Mouse (Mus musculus) neural tube, embryonic 15.5 days (tissue): ENCODE measurements around the gene Fgfr2. TPM values are rescaled to one million over a fixed set of nuclear protein-coding genes. Genes with fewer than 3 reads are reported as not detected.

Experiments
- ATAC-seq: fragments of 200-750 bp; cut with Nextera tagmentation; 2 replicates; pipeline ENCODE4 v1.8.0; 2017; ENCODE audit warnings: mild to moderate bottlenecking, moderate TSS enrichment, moderate library complexity; ENCODE audit not compliant: low FRiP score
- H3K27ac ChIP-seq: fragments of 300-500 bp; sonication (generic); replicated peaks from 2 replicates; pipeline ENCODE4 v1.5.1; 2015; ENCODE audit warnings: mild to moderate bottlenecking, inconsistent platforms
- H3K27me3 ChIP-seq: fragments of 300-500 bp; sonication (generic); replicated peaks from 2 replicates; pipeline ENCODE4 v1.6.1; 2015; ENCODE audit warnings: inconsistent platforms
- H3K36me3 ChIP-seq: fragments of 300-500 bp; sonication (generic); 2 replicates; pipeline ENCODE4 v1.6.1; 2015; ENCODE audit warnings: inconsistent platforms
- H3K4me1 ChIP-seq: fragments of 300-500 bp; sonication (generic); 2 replicates; pipeline ENCODE4 v1.6.1; 2015; ENCODE audit warnings: inconsistent platforms
- H3K4me2 ChIP-seq: fragments of 300-500 bp; sonication (generic); 2 replicates; pipeline ENCODE4 v1.6.1; 2015; ENCODE audit warnings: inconsistent platforms, mild to moderate bottlenecking, moderate library complexity
- H3K4me3 ChIP-seq: fragments of 300-500 bp; sonication (generic); replicated peaks from 2 replicates; pipeline ENCODE4 v1.5.1; 2015; ENCODE audit warnings: mild to moderate bottlenecking, inconsistent platforms
- H3K9ac ChIP-seq: fragments of 300-500 bp; sonication (generic); replicated peaks from 2 replicates; pipeline ENCODE4 v1.6.1; 2015; ENCODE audit warnings: mild to moderate bottlenecking, inconsistent platforms
- H3K9me3 ChIP-seq: fragments of 300-500 bp; sonication (generic); replicated peaks from 2 replicates; pipeline ENCODE4 v1.6.1; 2016; ENCODE audit warnings: inconsistent platforms
- WGBS: fragments of 180-500 bp; shearing (Covaris S2); methylation state at CpG from one replicate; pipeline ENCODE4 v1.1.7; 2015; ENCODE audit warnings: mixed read lengths; 5-methylcytosine and 5-hydroxymethylcytosine counted together
- polyA plus RNA-seq: library from polyadenylated mRNA; unstranded; fragments of >200 nt; fragmentation: Nextera tagmentation; extraction: Ambion mirVana; gene quantifications from 2 replicates; pipeline ENCODE4 v1.2.1, GENCODE M21; 2015

The Fgfr2 gene
- polyA plus RNA-seq, 1 experiment from 2014 or later, result 21.2 TPM

DNA sequence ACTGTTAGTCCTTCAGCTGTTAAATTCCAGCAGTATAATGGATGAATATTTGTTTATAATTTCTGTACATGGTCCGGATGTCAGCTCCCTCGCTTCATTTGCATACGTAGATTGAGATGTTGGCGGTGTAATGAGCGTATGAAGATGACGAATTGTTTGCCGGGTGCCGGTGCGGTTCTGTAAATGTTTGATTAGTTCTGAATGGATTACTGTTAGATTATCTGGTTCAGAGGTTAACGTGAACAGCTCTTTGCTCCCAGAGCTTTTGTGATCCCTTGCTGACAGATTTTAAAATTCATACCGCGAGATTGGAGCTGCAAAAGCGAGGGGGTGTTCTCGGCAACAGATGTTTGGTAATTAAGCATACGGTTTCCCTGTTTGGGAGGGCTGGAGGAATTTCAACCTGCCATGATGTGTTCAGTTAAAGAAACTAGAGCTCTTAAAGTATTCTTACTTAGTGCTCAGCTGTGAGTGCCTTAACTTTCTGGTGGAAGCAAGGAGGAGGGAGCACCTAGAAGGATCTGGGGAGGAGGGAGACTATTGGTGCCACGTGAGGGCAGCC is 1346.9 kb downstream of the Fgfr2 start:
- 53% methylated on average over 16 of the region's 16 CpGs for WGBS
- Histone ChIP-seq H3K27me3 (peaks cover 54% of the 10 kb centered on the region), H3K4me2 (peak overlapping the region; percentile 19; the same call in 1 of the 2 replicates), H3K36me3 (no peaks in the 10 kb centered on the region), H3K4me3 (no peak overlapping the region), H3K9ac (no peak overlapping the region), H3K27ac (no peak overlapping the region), H3K4me1 (peaks cover 43% of the 10 kb centered on the region), H3K9me3 (no peaks in the 10 kb centered on the region)
- ATAC-seq, result no peak

DNA sequence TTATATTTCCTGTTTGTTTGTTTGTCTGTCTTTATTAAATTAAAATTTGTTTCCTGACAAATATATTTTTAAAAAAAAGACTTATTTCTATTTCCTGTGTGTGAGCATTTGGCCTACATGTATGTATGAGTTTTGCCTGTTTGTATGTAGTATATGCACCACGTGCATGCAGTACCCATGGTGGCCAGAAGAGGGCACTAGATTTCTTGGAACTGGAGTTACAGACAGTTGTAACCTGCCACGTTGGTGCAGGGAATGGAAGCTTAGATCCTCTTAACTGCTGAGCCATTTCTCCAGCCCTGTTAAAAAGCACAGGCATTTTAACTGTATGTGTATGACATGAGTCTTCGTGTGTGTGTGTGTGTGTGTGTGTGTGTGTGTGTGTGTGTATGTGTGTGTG is 1365.2 kb downstream of the Fgfr2 start:
- no peak for ATAC-seq
- Histone ChIP-seq H3K4me2 (no peak overlapping the region), H3K4me3 (no peak overlapping the region), H3K9ac (no peak overlapping the region), H3K36me3 (no peaks in the 10 kb centered on the region), H3K4me1 (no peaks in the 10 kb centered on the region), H3K27ac (no peak overlapping the region), H3K9me3 (no peaks in the 10 kb centered on the region), H3K27me3 (no peaks in the 10 kb centered on the region; the same call in 1 of the 2 replicates)
- 93% methylated on average over 3 of the region's 3 CpGs for WGBS

DNA sequence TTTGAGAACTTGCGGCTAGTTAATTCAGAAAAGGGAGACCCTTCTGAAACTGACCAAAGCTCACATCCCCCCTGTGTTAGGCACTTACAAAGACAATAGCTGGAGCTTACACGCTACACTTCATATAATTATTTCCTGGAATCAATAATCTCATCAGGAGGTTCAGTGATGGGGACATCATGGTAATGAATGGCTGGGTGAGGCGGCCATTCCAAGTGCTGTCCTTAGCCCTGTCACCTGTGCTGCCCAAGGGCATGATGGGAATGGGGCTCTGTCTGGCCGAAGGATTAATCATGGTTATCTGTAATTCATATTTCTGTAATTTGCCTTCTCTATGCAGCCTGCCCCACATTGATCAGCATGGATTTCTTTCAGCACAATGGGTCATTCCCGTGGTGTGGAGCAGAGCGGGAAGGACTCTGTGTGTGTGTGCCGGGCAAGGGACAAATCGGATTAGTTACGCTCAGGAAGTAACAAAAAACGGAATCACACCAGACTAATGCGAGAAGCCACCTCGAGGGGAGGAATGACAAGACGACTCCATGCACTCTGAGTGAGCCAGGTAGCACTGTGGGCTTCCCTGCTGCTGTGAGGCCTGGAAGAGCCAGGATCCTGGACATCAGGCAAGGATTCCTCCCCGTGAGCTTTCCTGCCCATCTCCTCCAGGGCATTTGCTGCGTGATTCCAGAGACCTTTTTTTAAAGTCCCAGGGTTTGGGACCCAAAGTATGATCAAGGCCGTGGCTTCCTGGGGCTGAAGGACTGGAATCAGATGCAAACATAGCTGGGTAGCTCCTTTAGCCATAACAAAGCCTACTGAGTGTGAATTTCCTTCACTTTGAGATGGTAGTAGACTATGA is 1375.8 kb downstream of the Fgfr2 start:
- WGBS, result 37% methylated on average over 16 of the region's 16 CpGs
- no peak overlapping the region for H3K4me2 ChIP-seq
- H3K9ac ChIP-seq, result no peak overlapping the region
- ATAC-seq, result no peak
- no peaks in the 10 kb centered on the region for H3K9me3 ChIP-seq
- peaks cover 67% of the 10 kb centered on the region for H3K27me3 ChIP-seq
- H3K36me3 ChIP-seq, result no peaks in the 10 kb centered on the region
- no peak overlapping the region for H3K4me3 ChIP-seq
- H3K27ac ChIP-seq, result no peak overlapping the region
- H3K4me1 ChIP-seq, result peaks cover 17% of the 10 kb centered on the region

DNA sequence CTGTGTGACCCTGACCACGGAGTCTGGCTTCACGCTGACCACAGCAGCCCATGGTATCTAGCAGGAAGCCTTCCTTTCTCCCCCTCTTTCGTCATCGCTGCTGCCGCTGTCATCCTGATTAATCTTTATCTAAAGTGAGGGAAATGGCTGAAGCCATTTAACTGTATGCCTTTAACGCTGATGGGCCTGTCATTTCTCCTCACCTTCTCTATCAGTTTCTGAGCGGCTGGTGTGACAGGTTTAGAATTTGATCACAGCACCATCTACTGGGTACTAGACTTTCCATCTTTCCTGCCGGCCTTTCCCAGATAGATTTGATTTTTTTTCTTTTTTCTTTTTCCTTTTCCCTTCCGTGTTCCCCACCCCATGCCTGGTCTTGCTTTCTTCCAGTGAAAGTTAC is 1376.4 kb downstream of the Fgfr2 start:
- no peaks in the 10 kb centered on the region for H3K9me3 ChIP-seq
- H3K4me2 ChIP-seq, result no peak overlapping the region
- 25% methylated on average over 9 of the region's 9 CpGs for WGBS

DNA sequence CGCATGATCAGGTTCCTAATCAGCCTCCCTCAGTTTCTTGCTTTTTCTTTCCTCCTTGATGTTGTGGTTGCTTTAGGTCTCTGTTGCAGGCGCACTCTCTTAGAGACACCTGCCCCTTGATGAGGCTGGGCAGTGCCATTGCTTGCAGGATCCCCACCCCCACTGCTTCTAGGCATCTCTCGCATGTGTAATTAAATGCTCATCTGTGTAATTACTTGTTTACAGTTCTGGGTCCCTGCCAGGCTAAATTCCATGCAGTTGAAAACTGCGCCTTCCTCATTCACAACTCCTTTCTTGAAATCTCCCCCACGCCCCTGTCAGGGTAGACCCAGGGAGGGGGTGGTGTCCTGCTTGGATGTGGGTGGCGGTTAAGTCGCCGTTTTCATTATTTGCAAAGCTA is 1380.0 kb downstream of the Fgfr2 start:
- peaks cover 64% of the 10 kb centered on the region for H3K27me3 ChIP-seq
- H3K4me1 ChIP-seq, result peaks cover 17% of the 10 kb centered on the region
- H3K9me3 ChIP-seq, result no peaks in the 10 kb centered on the region
- no peak overlapping the region for H3K4me2 ChIP-seq
- no peak overlapping the region for H3K27ac ChIP-seq
- ATAC-seq, result no peak
- no peak overlapping the region for H3K9ac ChIP-seq
- no peaks in the 10 kb centered on the region for H3K36me3 ChIP-seq
- WGBS, result 19% methylated on average over 8 of the region's 8 CpGs
- no peak overlapping the region for H3K4me3 ChIP-seq

More for the DNA sequence above, 1376.4 kb downstream of the Fgfr2 start:
- H3K4me1 ChIP-seq, result peaks cover 17% of the 10 kb centered on the region
- no peak overlapping the region for H3K4me3 ChIP-seq
- H3K9ac ChIP-seq, result no peak overlapping the region
- no peaks in the 10 kb centered on the region for H3K36me3 ChIP-seq
- ATAC-seq, result no peak
- H3K27me3 ChIP-seq, result peaks cover 68% of the 10 kb centered on the region
- no peak overlapping the region for H3K27ac ChIP-seq

DNA sequence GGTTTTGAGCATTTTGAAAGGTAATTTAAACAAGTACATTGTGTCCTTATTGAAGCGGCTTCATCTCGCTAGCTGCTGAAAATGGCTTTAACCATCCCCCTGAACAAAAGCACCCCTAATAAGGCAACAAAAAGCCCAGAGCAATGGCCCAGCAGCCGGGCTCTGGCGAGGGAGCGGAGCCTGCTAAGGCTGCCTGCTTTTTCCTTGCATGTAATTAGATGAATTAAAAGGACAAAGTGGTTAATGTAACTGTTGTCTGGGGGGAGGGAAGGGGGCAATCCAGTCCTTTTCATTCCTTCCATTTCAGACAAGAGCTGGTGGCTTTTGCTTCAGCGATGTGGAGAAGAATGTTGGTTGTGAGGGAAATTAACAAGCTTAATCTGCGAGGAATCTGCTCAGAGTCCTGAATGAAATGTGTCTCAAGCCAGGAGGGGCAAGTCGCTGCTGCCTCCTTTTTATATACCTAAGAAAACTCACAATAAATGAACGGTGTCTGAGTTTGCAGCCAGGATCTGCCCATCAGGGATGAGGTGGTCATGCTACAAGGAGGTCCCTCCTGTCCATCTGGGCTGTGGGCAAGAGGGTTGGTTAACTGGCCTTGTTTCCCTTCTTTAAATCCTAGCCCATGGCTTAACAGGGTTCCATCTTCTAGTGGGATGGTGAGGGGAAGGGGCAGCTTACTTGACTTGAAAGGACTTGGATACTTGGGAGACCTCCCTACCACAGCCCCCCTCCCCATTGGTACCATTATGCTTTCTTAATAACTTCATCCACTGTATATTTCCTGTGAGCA is 1400.2 kb downstream of the Fgfr2 start:
- Histone ChIP-seq H3K4me2 (peak overlapping the region; percentile 11), H3K27ac (no peak overlapping the region), H3K27me3 (0 out of 2 replicates have a peak, but pooled peaks cover 5% of the 10 kb centered on the region), H3K9ac (no peak overlapping the region), H3K4me3 (no peak overlapping the region), H3K4me1 (peaks cover 12% of the 10 kb centered on the region; the same call in 1 of the 2 replicates), H3K9me3 (no peaks in the 10 kb centered on the region), H3K36me3 (no peaks in the 10 kb centered on the region)
- WGBS, result 7% methylated on average over 9 of the region's 9 CpGs
- no peak for ATAC-seq

DNA sequence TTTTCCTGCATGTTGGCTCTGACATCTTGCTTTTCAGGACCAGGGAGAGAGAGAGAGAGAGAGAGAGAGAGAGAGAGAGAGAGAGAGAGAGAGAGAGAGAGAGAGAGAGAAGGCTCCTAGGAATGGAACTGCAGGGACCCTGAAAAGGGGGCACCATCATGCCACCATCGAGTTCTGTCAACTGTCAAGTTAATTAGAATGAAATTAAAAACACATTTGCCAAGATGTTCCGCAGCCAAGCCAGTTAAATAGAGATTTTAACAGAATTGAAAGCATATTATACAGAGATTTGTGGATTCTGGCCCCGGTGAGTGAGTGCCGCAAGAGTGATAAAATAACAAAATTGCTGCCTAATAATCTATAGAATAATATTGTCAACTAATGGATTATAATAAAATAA is 1400.8 kb downstream of the Fgfr2 start:
- H3K4me2 ChIP-seq, result no peak overlapping the region
- 0 out of 2 replicates have a peak, but pooled peaks cover 5% of the 10 kb centered on the region for H3K27me3 ChIP-seq
- ATAC-seq, result no peak
- no peaks in the 10 kb centered on the region for H3K36me3 ChIP-seq
- H3K27ac ChIP-seq, result no peak overlapping the region
- no peak overlapping the region for H3K9ac ChIP-seq
- H3K9me3 ChIP-seq, result no peaks in the 10 kb centered on the region
- WGBS, result 11% methylated on average over 4 of the region's 4 CpGs
- no peak overlapping the region for H3K4me3 ChIP-seq
- H3K4me1 ChIP-seq, result peaks cover 12% of the 10 kb centered on the region; the same call in 1 of the 2 replicates

DNA sequence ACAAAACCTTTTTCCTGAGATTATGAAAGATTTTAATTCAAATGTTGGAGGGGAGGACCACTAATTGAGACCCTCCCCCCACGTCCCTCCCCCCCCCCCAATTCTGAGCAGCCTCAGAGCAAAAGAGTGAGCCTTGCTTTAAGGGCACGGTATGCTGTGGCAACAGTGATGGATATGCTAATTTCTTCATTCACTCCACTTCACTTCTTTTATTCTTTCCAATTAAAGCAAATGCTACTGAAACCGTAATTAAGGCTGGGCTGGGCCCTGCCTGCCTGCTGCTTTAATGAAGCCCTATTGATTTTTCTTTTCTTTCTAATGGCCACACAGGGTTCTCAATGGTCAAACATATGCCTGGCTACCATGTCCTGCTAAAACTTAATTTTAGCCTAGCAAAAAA is 1404.9 kb downstream of the Fgfr2 start:
- H3K27ac ChIP-seq, result no peak overlapping the region
- peaks cover 16% of the 10 kb centered on the region for H3K4me1 ChIP-seq
- no peak overlapping the region for H3K4me3 ChIP-seq
- H3K27me3 ChIP-seq, result 0 out of 2 replicates have a peak, but pooled peaks cover 5% of the 10 kb centered on the region
- H3K9ac ChIP-seq, result no peak overlapping the region
- no peaks in the 10 kb centered on the region for H3K9me3 ChIP-seq
- WGBS, result 23% methylated on average over 3 of the region's 3 CpGs
- H3K36me3 ChIP-seq, result no peaks in the 10 kb centered on the region
- H3K4me2 ChIP-seq, result no peak overlapping the region
- ATAC-seq, result no peak

DNA sequence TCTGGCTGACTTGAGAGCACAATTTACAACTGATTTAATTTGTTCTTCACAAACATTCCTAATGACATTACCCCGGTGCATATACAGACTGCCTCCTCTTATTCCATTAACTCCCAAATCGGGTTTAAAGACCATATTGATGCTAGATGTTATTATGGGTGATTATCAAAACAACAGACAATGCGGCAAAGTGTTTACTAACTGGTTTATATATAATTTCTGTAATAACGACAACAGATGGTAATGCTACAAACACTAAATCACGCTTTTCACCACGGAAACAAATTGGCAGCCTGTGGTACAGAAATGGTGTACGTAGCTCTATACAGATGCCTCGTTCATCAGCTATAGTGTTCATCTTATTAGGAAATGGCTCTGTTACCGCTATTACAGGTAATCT is 1410.1 kb downstream of the Fgfr2 start:
- peaks cover 16% of the 10 kb centered on the region for H3K4me1 ChIP-seq
- no peaks in the 10 kb centered on the region for H3K27me3 ChIP-seq
- no peaks in the 10 kb centered on the region for H3K9me3 ChIP-seq
- ATAC-seq, result no peak
- H3K36me3 ChIP-seq, result no peaks in the 10 kb centered on the region
- no peak overlapping the region for H3K9ac ChIP-seq
- WGBS, result 45% methylated on average over 9 of the region's 9 CpGs
- no peak overlapping the region for H3K4me3 ChIP-seq
- no peak overlapping the region for H3K27ac ChIP-seq
- no peak overlapping the region for H3K4me2 ChIP-seq

DNA sequence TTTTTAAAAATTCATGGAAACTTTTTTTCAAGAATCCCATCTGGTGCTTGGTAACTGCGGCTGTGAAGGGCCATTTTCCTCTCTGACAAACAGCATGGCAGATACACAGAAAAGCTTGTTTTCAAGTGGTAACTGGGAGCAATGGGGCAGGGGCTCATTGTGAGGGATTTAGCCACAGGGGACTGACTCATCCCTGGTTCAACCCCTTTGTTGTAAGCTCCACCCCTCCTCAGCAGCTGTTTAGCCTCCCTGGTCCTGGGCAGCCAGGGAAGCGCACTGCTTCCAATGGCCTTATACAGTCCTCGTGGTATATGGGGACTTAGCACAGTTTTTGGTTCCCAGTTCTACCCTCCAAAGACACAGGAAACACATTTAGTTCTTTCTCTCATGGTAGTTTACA is 1426.3 kb downstream of the Fgfr2 start:
- H3K4me3 ChIP-seq, result no peak overlapping the region
- no peaks in the 10 kb centered on the region for H3K9me3 ChIP-seq
- H3K4me1 ChIP-seq, result no peaks in the 10 kb centered on the region
- no peaks in the 10 kb centered on the region for H3K27me3 ChIP-seq
- no peaks in the 10 kb centered on the region for H3K36me3 ChIP-seq
- no peak overlapping the region for H3K4me2 ChIP-seq
- WGBS, result 18% methylated on average over 3 of the region's 3 CpGs
- no peak for ATAC-seq
- H3K9ac ChIP-seq, result no peak overlapping the region
- H3K27ac ChIP-seq, result no peak overlapping the region

DNA sequence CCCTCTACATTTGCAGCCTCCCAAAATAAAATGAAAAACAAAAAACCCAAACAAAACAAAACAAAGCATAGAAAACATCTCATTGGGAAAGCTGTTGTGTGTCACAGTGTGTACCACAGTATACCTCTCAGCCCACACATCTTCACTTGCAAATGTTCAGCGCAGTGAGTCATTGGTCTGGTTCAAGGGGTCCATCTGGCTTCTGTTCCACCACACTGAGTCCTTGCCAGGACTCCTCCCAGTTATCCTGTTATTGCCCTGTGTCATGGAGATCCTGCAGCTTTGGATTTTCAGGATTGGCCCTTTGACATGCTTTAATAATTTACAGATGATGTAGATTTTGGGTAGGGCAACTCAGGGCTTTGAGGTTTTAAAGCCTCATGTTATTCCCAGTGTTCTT is 1435.8 kb downstream of the Fgfr2 start:
- ATAC-seq, result no peak
- Histone ChIP-seq H3K9me3 (no peaks in the 10 kb centered on the region), H3K27ac (no peak overlapping the region), H3K27me3 (no peaks in the 10 kb centered on the region), H3K4me3 (no peak overlapping the region), H3K9ac (no peak overlapping the region), H3K4me2 (no peak overlapping the region), H3K36me3 (no peaks in the 10 kb centered on the region), H3K4me1 (no peaks in the 10 kb centered on the region)
- 100% methylated on average over 1 of the region's 1 CpGs for WGBS
